Mouse (Mus musculus): ENCODE measurements around the gene Glipr2. TPM values are rescaled to one million over a fixed set of nuclear protein-coding genes. Genes with fewer than 3 reads are reported as not detected.

Gene Glipr2
- total RNA-seq, 2 experiments from 2014 or later = 14.6 to 18.0 TPM

DNA sequence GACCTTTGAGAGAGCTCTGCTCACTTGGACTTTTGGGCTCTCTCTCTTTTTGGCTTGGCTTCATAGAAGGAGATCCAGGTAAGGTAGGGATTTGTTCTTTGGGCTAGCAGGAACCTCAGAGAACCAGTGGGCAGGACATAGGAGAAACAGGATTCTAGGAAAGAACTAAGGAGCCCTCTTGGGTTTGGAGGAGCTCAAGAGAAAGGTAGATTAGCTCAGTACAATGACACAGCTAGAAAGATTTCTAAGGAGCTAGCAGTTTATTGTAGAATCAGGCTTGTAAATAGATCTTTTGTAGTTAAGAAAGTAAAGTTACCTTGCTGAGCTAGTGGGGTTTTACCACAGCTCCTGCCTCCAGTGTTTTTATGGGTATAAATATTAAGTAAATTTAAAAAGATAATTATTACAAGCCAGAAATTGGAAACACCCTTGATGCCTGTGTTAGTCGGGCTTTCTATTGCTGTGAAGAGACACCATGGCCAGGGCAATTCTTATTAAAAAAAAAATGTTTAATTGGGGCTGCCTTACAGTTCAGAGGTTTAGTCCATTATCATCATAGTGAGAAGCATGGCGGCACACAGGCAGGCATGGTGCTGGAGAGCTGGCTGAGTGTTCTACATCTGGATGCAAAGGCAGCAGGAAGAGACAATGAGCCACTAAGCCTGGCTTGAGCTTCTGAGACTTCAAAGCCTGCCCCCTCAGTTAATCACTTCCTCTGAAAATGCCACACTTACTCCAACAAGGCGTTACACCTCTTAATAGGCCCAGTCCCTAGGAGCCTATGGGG lies 47.6 kb downstream of the Glipr2 start:
- no peak for DNase-seq (ENCODE audit: low spot score in 2 of 2)

DNA sequence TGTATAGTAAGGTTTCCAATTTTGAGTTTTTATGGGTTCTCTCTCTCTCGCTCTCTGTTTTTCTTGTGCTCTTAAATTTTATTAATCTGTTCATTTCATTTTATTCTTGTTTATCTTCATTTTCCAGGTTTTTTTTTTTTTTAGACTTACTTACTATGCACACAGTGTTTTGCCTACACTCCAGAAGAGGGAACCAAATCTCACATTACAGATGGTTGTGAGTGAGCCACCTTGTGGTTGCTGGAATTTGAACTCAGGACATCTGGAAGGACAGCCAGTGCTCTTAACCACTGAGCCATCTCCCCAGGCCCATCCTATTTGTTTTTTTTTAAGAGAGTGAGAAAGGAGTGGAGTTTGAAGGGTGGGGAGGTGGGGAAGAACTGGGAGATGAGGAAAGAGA lies 53.0 kb downstream of the Glipr2 start:
- no peak for DNase-seq (ENCODE audit: low spot score in 2 of 2)

DNA sequence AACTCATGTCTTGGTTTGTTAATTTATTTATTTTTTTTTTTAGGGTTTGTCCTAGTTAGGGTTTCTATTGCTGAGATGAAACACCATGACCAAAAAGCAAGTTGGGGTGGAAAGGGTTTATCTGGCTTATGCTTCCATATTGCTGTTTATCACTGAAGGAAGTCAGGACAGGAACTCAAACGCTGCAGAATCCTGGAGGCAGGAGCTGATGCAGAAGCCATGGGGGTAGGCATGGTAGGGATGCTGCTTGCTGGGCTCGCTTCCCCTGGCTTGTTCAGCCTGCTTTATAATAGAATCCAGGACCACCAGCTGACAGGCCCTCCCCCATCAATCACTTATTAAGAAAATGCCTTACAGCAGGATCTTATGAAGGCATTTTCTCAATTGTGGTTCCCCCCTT lies 53.7 kb downstream of the Glipr2 start:
- DNase-seq (ENCODE audit: low spot score in 2 of 2) = no peak

DNA sequence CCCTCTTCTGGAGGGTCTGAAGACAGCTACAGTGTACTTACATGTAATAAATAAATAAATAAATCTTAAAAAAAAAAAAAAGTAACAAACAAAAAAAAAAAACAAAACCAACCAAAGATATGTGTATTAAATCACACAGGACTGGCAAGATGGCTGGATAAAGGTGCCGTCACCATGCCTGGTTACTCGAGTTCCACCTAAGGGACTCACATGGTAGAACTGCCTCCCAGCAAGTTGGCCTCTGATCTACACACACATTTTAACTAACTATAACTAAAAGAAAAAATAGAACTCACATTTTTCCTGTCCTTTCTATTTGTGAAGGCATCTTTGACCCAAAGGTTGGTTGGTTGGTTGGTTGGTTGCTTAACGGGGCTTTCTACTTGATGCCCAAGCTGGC lies 54.6 kb downstream of the Glipr2 start:
- no peak for DNase-seq (ENCODE audit: low spot score in 2 of 2)

- peak; percentile 55 to 84 for DNase-seq (ENCODE audit: low spot score in 2 of 2)
Measured at GRCm38 (mm10) chr4:44012376-44013367, 55.5 kb downstream of the Glipr2 start.

DNA sequence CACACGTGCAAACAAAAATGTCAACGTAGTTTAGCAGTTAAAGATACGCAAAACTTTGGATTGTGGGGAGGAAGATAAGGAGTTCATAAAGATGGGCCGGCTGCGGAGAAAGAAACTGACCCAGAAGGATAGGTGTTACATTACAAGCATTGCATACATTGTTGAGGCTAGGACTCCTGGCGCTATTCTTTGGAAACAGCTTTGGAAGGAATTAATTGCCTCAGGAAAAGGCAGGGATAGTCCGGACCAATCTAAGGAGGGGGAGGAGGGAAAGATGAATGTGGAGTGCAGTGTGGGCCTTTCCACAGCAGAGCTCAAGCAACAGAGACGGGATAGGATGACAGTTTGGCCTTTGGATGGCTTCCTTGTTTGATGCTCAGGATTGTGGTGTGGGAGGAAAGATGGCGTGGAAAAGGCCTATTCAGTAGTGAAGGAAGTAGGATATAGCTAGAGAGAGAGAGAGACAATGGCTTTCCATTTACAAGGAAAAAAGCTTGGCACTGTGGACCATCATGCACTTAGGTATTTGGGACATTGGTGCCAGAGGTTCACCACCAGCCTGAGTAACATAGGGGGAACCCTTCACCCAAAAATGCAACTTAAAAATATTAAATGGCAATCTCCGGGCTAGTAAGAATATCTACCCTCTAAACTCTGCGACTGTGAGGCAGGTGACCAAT lies 56.3 kb downstream of the Glipr2 start:
- DNase-seq (ENCODE audit: low spot score in 2 of 2) = no peak

DNA sequence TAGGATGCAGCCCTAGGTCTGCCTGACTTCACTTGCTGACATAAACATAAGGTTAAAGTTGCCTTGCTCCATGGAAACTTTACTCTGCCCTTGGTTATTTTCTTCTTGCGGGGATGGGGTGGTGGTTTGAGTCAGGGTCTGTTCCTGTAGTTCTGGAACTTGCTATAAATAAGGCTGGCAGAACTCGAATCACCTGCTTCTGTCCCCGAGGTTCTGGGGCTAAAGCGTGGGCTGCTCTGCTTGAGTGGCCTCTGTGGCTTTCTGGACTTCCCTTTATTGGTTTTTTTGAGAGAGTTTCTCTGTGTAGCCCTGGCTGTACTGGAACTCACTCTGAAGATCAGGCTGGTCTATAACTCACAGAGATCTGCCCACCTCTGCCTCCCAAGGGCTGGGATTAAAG lies 58.9 kb downstream of the Glipr2 start:
- DNase-seq (ENCODE audit: low spot score in 2 of 2) = no peak

DNA sequence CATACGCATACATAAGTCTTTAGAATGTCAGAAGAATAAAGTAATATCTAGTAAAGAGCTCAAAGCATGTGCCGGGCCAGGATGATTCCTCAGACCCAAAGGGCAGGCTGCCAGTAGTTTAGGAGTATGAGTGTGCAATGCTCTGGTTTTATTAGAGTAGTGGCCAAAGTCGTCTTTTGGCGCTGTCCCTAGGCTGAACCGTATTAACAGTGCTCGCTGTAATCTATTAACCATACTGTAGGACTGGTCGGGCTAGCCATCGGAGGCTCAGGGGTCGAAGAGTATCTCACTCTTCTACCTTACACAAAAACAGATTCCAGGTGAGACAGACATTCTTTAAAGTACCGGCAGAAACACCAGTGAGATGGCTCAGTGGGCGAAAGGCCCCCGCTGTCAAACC lies 59.6 kb downstream of the Glipr2 start:
- no peak for DNase-seq (ENCODE audit: low spot score in 2 of 2)

GRCm38 (mm10) chr4:44022323-44022722 lies 65.1 kb downstream of the Glipr2 start:
- DNase-seq (ENCODE audit: low spot score in 2 of 2) = no peak

GRCm38 (mm10) chr4:44022766-44023165 lies 65.6 kb downstream of the Glipr2 start:
- DNase-seq (ENCODE audit: low spot score in 2 of 2) = no peak

DNA sequence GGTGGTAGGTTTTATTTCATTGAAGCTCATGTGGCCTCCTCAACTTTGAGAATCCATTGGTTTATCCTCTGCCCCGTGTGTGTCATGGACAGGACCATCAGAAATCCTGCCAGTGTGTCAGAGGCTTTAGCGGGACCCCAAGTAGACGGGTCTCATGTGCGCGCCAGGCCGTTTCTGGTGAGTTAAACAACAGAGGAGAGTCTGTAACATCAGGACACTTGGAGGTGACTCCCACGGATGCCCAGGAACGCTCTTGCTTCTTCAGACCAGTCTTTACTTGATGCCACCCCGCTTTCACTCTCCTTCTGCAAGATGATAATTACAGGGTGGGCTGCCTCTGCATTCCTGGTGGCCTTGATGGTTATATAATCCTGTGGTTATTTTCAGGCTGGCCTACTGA lies 66.5 kb downstream of the Glipr2 start:
- DNase-seq (ENCODE audit: low spot score in 2 of 2) = no peak

DNA sequence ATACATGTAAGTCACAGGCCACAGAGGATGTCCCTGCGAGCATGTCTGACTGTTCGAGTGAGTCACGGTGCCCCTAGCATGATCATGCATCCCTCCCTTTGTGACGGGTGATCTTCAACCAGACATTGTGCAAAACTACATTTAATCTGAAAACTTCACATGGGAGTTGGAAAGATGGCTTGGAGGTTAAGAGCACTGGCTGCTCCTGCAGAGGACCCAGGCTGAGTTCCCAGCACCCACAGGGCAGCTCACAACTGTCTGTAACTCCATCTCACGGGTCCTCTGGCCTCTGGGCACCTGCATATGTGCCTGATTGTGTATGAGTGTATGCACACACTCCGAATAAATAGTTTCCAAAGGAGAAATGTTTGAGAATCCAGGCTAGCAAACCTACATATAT lies 67.0 kb downstream of the Glipr2 start:
- DNase-seq (ENCODE audit: low spot score in 2 of 2) = no peak

- no peak for DNase-seq (ENCODE audit: low spot score in 2 of 2)
Measured at GRCm38 (mm10) chr4:44025570-44025969, 68.4 kb downstream of the Glipr2 start.

Other genes with a start within 250 kb of the Glipr2 start
- not detected for gene Olfr71, start 247.1 kb upstream of the Glipr2 start, total RNA-seq (2021)
- 1 to 10 TPM; 2.4 to 3.6 TPM for gene Hrct1, start 230.2 kb upstream of the Glipr2 start, total RNA-seq (2021)
- 1 to 10 TPM; 1.4 to 2.0 TPM for gene Spaar, start 227.4 kb upstream of the Glipr2 start, total RNA-seq (2021)
- not detected for gene Olfr159, start 186.4 kb upstream of the Glipr2 start, total RNA-seq (2021)
- not detected for gene Olfr156, start 133.5 kb upstream of the Glipr2 start, total RNA-seq (2021)
- not detected for gene Olfr157, start 117.2 kb upstream of the Glipr2 start, total RNA-seq (2021)
- gene Olfr155, start 105.8 kb upstream of the Glipr2 start, total RNA-seq (2021) = not detected
- gene Reck, start 81.9 kb upstream of the Glipr2 start, total RNA-seq (2021) = 10 to 100 TPM; 25.6 to 26.6 TPM
- under 1 TPM in 1 of 2 experiments, not detected in 1; 0.20 TPM for gene Ccin, start 26.1 kb downstream of the Glipr2 start, total RNA-seq (2021)
- gene Clta, start 47.1 kb downstream of the Glipr2 start, total RNA-seq (2021) = 100 to 1,000 TPM; 202 to 211 TPM
- 10 to 100 TPM; 34.8 to 48.5 TPM for gene Gne, start 126.8 kb downstream of the Glipr2 start, total RNA-seq (2021)